Mouse (Mus musculus) heart, embryonic 11.5 days (tissue): Measurements from ENCODE around the gene Abcc3. TPM values are rescaled to one million over a fixed set of nuclear protein-coding genes. Genes with fewer than 3 reads are reported as not detected.
A peak's percentile ranks its signal among the peaks of the same experiment; 100 is the strongest.

Source experiments
- ATAC-seq: fragments of 200-750 bp; cut with Nextera tagmentation; replicated peaks from 2 replicates; pipeline ENCODE4 v1.8.0; 2017; ENCODE audit warnings: moderate library complexity; ENCODE audit not compliant: insufficient number of reproducible peaks, low FRiP score, low TSS enrichment
- H3K27ac ChIP-seq: fragments of 300-500 bp; sonication (generic); 2 replicates; pipeline ENCODE4 v1.5.1; 2014; ENCODE audit warnings: mild to moderate bottlenecking, low read depth, low read length
- H3K27me3 ChIP-seq: fragments of 300-500 bp; sonication (generic); 2 replicates; pipeline ENCODE4 v1.6.1; 2014; ENCODE audit warnings: mild to moderate bottlenecking, low read length, mixed read lengths; ENCODE audit not compliant: control insufficient read depth, insufficient read depth
- H3K36me3 ChIP-seq: fragments of 300-500 bp; sonication (generic); 2 replicates; pipeline ENCODE4 v1.6.1; 2014; ENCODE audit warnings: mild to moderate bottlenecking, low read length, moderate library complexity, mixed read lengths; ENCODE audit not compliant: control insufficient read depth, insufficient read depth
- H3K4me1 ChIP-seq: fragments of 300-500 bp; sonication (generic); 2 replicates; pipeline ENCODE4 v1.6.1; 2014; ENCODE audit warnings: low read length; ENCODE audit not compliant: control insufficient read depth, insufficient read depth
- H3K4me2 ChIP-seq: fragments of 300-500 bp; sonication (generic); 2 replicates; pipeline ENCODE4 v1.6.1; 2014; ENCODE audit warnings: mild to moderate bottlenecking, moderate library complexity
- H3K4me3 ChIP-seq: fragments of 300-500 bp; sonication (generic); 2 replicates; pipeline ENCODE4 v1.5.1; 2014; ENCODE audit warnings: low read depth, low read length
- H3K9ac ChIP-seq: fragments of 300-500 bp; sonication (generic); 2 replicates; pipeline ENCODE4 v1.6.1; 2014; ENCODE audit warnings: mild to moderate bottlenecking, low read depth, low read length, moderate library complexity
- H3K9me3 ChIP-seq: fragments of 300-500 bp; sonication (generic); replicated peaks from 2 replicates; pipeline ENCODE4 v1.6.1; 2016; ENCODE audit warnings: low read length; ENCODE audit not compliant: control insufficient read depth
- WGBS: fragments of 180-500 bp; shearing (Covaris S2); extraction: QIAGEN DNeasy Blood & Tissue Kit; methylation state at CpG from one replicate; pipeline ENCODE4 v1.1.7; 2014; ENCODE audit not compliant: insufficient replicate concordance; 5-methylcytosine and 5-hydroxymethylcytosine counted together
- polyA plus RNA-seq: library from polyadenylated mRNA; unstranded; fragments of >200 nt; fragmentation: Nextera tagmentation; extraction: Ambion mirVana; gene quantifications from 2 replicates; pipeline ENCODE4 v1.2.1, GENCODE M21; 2014

Gene Abcc3
- polyA plus RNA-seq, 1 experiment from 2014 or later: 0.34 TPM

GRCm38 (mm10) chr11:94334386-94334968 is 58.3 kb downstream of the Abcc3 start:
- H3K9me3 ChIP-seq: no peaks in the 10 kb centered on the region
- 78% methylated on average over 8 of the region's 8 CpGs for WGBS
- H3K9ac ChIP-seq: no peak overlapping the region
- peaks cover 10% of the 10 kb centered on the region for H3K4me1 ChIP-seq
- no peak overlapping the region for H3K4me3 ChIP-seq
- no peaks in the 10 kb centered on the region for H3K27me3 ChIP-seq
- H3K36me3 ChIP-seq: peaks cover 13% of the 10 kb centered on the region
- H3K27ac ChIP-seq: no peak overlapping the region
- H3K4me2 ChIP-seq: no peak overlapping the region
- peak; percentile 87 for ATAC-seq

- Histone ChIP-seq H3K36me3 (peaks cover 8% of the 10 kb centered on the region; the same call in 1 of the 2 replicates), H3K27ac (no peak overlapping the region), H3K9me3 (no peaks in the 10 kb centered on the region), H3K4me3 (no peak overlapping the region), H3K4me2 (no peak overlapping the region), H3K9ac (no peak overlapping the region), H3K27me3 (no peaks in the 10 kb centered on the region), H3K4me1 (peaks cover 13% of the 10 kb centered on the region)
- no peak for ATAC-seq
- 87% methylated on average over 6 of the region's 6 CpGs for WGBS
Measured at GRCm38 (mm10) chr11:94332726-94333125, 60.1 kb downstream of the Abcc3 start.

GRCm38 (mm10) chr11:94330211-94330610 is 62.6 kb downstream of the Abcc3 start:
- Histone ChIP-seq H3K27me3 (no peaks in the 10 kb centered on the region), H3K4me1 (peaks cover 19% of the 10 kb centered on the region), H3K36me3 (peaks cover 5% of the 10 kb centered on the region; the same call in 1 of the 2 replicates), H3K27ac (no peak overlapping the region), H3K4me2 (no peak overlapping the region), H3K4me3 (no peak overlapping the region), H3K9ac (no peak overlapping the region), H3K9me3 (no peaks in the 10 kb centered on the region)
- WGBS: 88% methylated on average over 3 of the region's 3 CpGs
- no peak for ATAC-seq

- no peaks in the 10 kb centered on the region for H3K27me3 ChIP-seq
Measured at GRCm38 (mm10) chr11:94329270-94329891, 63.4 kb downstream of the Abcc3 start.

GRCm38 (mm10) chr11:94328644-94329025 is 64.2 kb downstream of the Abcc3 start:
- H3K4me1 ChIP-seq: peaks cover 17% of the 10 kb centered on the region
- no peak for ATAC-seq
- H3K27me3 ChIP-seq: no peaks in the 10 kb centered on the region
- 4% methylated on average over 10 of the region's 10 CpGs for WGBS
- no peaks in the 10 kb centered on the region for H3K9me3 ChIP-seq
- H3K36me3 ChIP-seq: no peaks in the 10 kb centered on the region
- H3K4me2 ChIP-seq: peak overlapping the region; percentile 77
- peak overlapping the region; percentile 96 for H3K9ac ChIP-seq
- H3K27ac ChIP-seq: peak overlapping the region; percentile 98
- peak overlapping the region; percentile 83 for H3K4me3 ChIP-seq

More at GRCm38 (mm10) chr11:94329270-94329891, 63.4 kb downstream of the Abcc3 start:
- no peaks in the 10 kb centered on the region for H3K9me3 ChIP-seq
- 46% methylated on average over 4 of the region's 4 CpGs for WGBS
- ATAC-seq: no peak
- H3K4me3 ChIP-seq: no peak overlapping the region
- H3K4me2 ChIP-seq: peak overlapping the region; percentile 77
- H3K9ac ChIP-seq: no peak overlapping the region
- H3K4me1 ChIP-seq: peaks cover 19% of the 10 kb centered on the region
- 0 out of 2 replicates have a peak overlapping the region, but pooled peaks have one; percentile 10 for H3K27ac ChIP-seq
- no peaks in the 10 kb centered on the region; the same call in 1 of the 2 replicates for H3K36me3 ChIP-seq

- no peaks in the 10 kb centered on the region for H3K36me3 ChIP-seq
- peak within 1 kb of the TSS; percentile 77 for H3K4me2 ChIP-seq
- peak within 1 kb of the TSS; percentile 96 for H3K9ac ChIP-seq
- peak within 1 kb of the TSS; percentile 83 for H3K4me3 ChIP-seq
- H3K4me1 ChIP-seq: peaks cover 16% of the 10 kb centered on the region
- peak within 1 kb of the TSS; percentile 98 for H3K27ac ChIP-seq
- H3K9me3 ChIP-seq: no peaks in the 10 kb centered on the region
- no peaks in the 10 kb centered on the region for H3K27me3 ChIP-seq
- under 1% methylated on average over 73 of the region's 78 CpGs for WGBS
- peak; percentile 84 for ATAC-seq
Measured at GRCm38 (mm10) chr11:94327693-94328643, 64.8 kb downstream of the Abcc3 start, which contains the start of gene Ankrd40. Ankrd40 (plus strand) TSS chr11:94328001.

GRCm38 (mm10) chr11:94326961-94327411 is 65.8 kb downstream of the Abcc3 start:
- H3K36me3 ChIP-seq: no peaks in the 10 kb centered on the region
- no peaks in the 10 kb centered on the region for H3K9me3 ChIP-seq
- WGBS: 5% methylated on average over 10 of the region's 10 CpGs
- H3K4me2 ChIP-seq: peak overlapping the region; percentile 77
- peak overlapping the region; percentile 62 for H3K9ac ChIP-seq
- peaks cover 20% of the 10 kb centered on the region for H3K4me1 ChIP-seq
- peak overlapping the region; percentile 98 for H3K27ac ChIP-seq
- no peak for ATAC-seq
- peak overlapping the region; percentile 16; the same call in 1 of the 2 replicates for H3K4me3 ChIP-seq
- H3K27me3 ChIP-seq: no peaks in the 10 kb centered on the region

GRCm38 (mm10) chr11:94324618-94325017 is 68.2 kb downstream of the Abcc3 start:
- Histone ChIP-seq H3K27ac (no peak overlapping the region), H3K9ac (no peak overlapping the region), H3K27me3 (no peaks in the 10 kb centered on the region), H3K4me2 (no peak overlapping the region), H3K36me3 (no peaks in the 10 kb centered on the region), H3K4me1 (peaks cover 18% of the 10 kb centered on the region), H3K4me3 (no peak overlapping the region), H3K9me3 (no peaks in the 10 kb centered on the region)
- no peak for ATAC-seq
- WGBS: 64% methylated on average over 5 of the region's 5 CpGs
